Mouse (Mus musculus): ENCODE measurements around the gene Klhl18.

GRCm38 (mm10) chr9:110436041-110436440, 40.5 kb downstream of the Klhl18 start:
- TF ChIP-seq MAFK (IDR thresholded peaks at IDR 0.05; ENCODE audit: borderline replicate concordance, low read depth, low read length) = no peak
- TF ChIP-seq POLR2A (IDR thresholded peaks at IDR 0.05; ENCODE audit: control insufficient read depth in 1 of 2, insufficient read depth in 1 of 2, low read depth in 1 of 2, low read length in 2 of 2, poor library complexity in 1 of 2) = no peak
- no peak for TF ChIP-seq HCFC1 (IDR thresholded peaks at IDR 0.05; ENCODE audit: low read depth, low read length)
- no peak for TF ChIP-seq GATA1 (IDR thresholded peaks at IDR 0.05; ENCODE audit: low read depth, low read length)
- no peak for TF ChIP-seq CTCF (IDR thresholded peaks at IDR 0.05 in 2 of 3, conservative IDR thresholded peaks at IDR 0.05 in 1 of 3; ENCODE audit: control insufficient read depth in 1 of 3, insufficient read depth in 1 of 3, low read depth in 2 of 3, low read length in 3 of 3, poor library complexity in 1 of 3, severe bottlenecking in 1 of 3)

All from MEL (cell line).